Mouse (Mus musculus): ENCODE data around the gene Per1. TPM values are rescaled to one million over a fixed set of nuclear protein-coding genes. Genes with fewer than 3 reads are reported as not detected.

Per1 gene
- polyA plus RNA-seq, 1 experiment from 2014 or later = 6.2 TPM

DNA sequence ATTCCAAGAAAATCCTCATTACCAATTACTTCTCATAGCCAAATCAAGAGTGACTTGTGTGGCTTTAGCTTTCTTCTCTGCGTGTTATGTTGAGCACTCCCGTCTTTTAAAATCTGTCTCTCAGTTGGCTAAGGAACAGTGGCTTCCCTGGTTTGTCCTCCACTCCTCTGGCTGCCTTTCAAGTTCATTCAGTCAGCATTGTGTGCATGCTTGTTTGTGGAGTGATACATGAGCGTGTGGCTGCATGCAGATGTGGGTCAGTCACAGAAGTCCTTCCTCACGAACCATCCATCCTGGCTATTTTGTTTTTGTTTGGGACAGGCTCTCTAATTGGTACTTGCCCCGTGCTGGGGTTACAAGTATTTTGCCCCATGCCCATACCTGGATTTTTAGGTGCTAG, 18.4 kb upstream of the Per1 start:
- H3K36me3 ChIP-seq (ENCODE audit: control insufficient read depth, insufficient read depth, low read length) = no peaks in the 10 kb centered on the region
- H3K9ac ChIP-seq (ENCODE audit: low read depth, low read length) = no peak overlapping the region
- ATAC-seq (replicated peaks; ENCODE audit: insufficient number of reproducible peaks, low FRiP score, low TSS enrichment) = no peak
- no peak overlapping the region for H3K4me3 ChIP-seq (ENCODE audit: low read depth, low read length)
- 79% methylated on average over 5 of the region's 5 CpGs for WGBS (ENCODE audit: insufficient replicate concordance)
- no peaks in the 10 kb centered on the region for H3K9me3 ChIP-seq (replicated peaks; ENCODE audit: control insufficient read depth, low read length)
- peaks cover 12% of the 10 kb centered on the region for H3K4me1 ChIP-seq (ENCODE audit: control insufficient read depth, insufficient read depth, low read length)
- no peak overlapping the region for H3K4me2 ChIP-seq
- H3K27me3 ChIP-seq (ENCODE audit: control insufficient read depth, insufficient read depth, low read length) = no peaks in the 10 kb centered on the region
- no peak overlapping the region for H3K27ac ChIP-seq (ENCODE audit: low read depth, low read length)

GRCm38 (mm10) chr11:69077316-69077715, 17.7 kb upstream of the Per1 start:
- Histone ChIP-seq H3K4me1 (ENCODE audit: control insufficient read depth, insufficient read depth, low read length) (peaks cover 10% of the 10 kb centered on the region), H3K27ac (ENCODE audit: low read depth, low read length) (no peak overlapping the region), H3K4me3 (ENCODE audit: low read depth, low read length) (no peak overlapping the region), H3K9me3 (replicated peaks; ENCODE audit: control insufficient read depth, low read length) (no peaks in the 10 kb centered on the region), H3K27me3 (ENCODE audit: control insufficient read depth, insufficient read depth, low read length) (no peaks in the 10 kb centered on the region), H3K9ac (ENCODE audit: low read depth, low read length) (no peak overlapping the region), H3K36me3 (ENCODE audit: control insufficient read depth, insufficient read depth, low read length) (no peaks in the 10 kb centered on the region), H3K4me2 (no peak overlapping the region)
- no peak for ATAC-seq (replicated peaks; ENCODE audit: insufficient number of reproducible peaks, low FRiP score, low TSS enrichment)
- 74% methylated on average over 9 of the region's 9 CpGs for WGBS (ENCODE audit: insufficient replicate concordance)

DNA sequence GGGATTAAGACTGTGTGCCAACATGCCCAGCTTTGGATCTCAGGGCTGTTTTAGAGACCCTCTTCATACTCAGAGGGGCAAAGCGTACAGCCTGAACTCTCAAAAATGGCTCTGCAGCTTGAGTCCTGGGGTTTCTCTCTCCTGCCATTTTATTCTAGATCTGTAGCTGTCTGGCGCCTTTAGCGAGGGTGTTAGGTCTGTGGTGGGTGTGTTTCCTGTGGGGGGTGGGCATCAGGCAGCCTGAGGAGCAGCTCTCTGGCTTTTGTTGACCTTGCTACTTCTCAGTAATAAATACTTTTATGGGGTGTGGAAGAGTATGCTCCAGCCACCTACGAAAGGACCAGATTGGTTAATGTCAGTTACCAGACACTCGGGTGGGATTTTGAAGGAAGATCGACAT, 17.0 kb upstream of the Per1 start:
- no peaks in the 10 kb centered on the region for H3K36me3 ChIP-seq (ENCODE audit: control insufficient read depth, insufficient read depth, low read length)
- no peaks in the 10 kb centered on the region for H3K27me3 ChIP-seq (ENCODE audit: control insufficient read depth, insufficient read depth, low read length)
- H3K4me3 ChIP-seq (ENCODE audit: low read depth, low read length) = no peak overlapping the region
- no peak overlapping the region for H3K4me2 ChIP-seq
- peaks cover 7% of the 10 kb centered on the region for H3K4me1 ChIP-seq (ENCODE audit: control insufficient read depth, insufficient read depth, low read length)
- H3K9me3 ChIP-seq (replicated peaks; ENCODE audit: control insufficient read depth, low read length) = no peaks in the 10 kb centered on the region
- WGBS (ENCODE audit: insufficient replicate concordance) = 69% methylated on average over 6 of the region's 6 CpGs
- ATAC-seq (replicated peaks; ENCODE audit: insufficient number of reproducible peaks, low FRiP score, low TSS enrichment) = no peak
- no peak overlapping the region for H3K9ac ChIP-seq (ENCODE audit: low read depth, low read length)
- H3K27ac ChIP-seq (ENCODE audit: low read depth, low read length) = no peak overlapping the region

DNA sequence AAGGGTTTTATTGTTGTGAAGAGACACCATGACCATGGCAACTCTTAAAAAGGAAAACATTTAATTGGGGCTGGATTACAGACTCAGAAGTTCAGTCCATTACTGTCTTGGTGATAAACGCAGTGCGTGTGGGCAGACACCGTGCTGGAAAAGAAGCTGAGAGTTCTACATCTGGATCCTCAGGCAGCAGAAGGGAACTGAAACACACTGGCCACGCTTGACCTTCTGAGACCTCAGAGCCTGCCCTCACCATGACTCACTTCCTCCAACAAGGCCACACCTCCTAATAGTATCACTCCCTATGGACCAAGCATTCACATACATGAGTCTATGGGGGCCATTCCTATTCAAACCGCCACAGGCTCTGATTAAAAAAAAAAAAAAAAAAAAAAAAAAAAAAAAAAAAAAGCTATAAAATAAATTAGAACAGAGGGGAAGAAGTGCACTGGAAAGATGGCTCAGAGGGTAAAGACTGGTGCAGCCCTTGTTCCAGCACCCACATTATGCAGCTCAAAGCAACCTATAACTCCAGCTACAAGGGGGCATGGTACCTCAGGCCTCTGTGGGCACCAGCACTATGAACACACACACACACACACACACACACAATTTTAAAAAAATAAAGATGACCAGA, 16.1 kb upstream of the Per1 start:
- Histone ChIP-seq H3K36me3 (ENCODE audit: control insufficient read depth, insufficient read depth, low read length) (no peaks in the 10 kb centered on the region), H3K27me3 (ENCODE audit: control insufficient read depth, insufficient read depth, low read length) (no peaks in the 10 kb centered on the region), H3K9ac (ENCODE audit: low read depth, low read length) (no peak overlapping the region), H3K27ac (ENCODE audit: low read depth, low read length) (no peak overlapping the region), H3K4me3 (ENCODE audit: low read depth, low read length) (no peak overlapping the region), H3K4me2 (no peak overlapping the region), H3K9me3 (replicated peaks; ENCODE audit: control insufficient read depth, low read length) (no peaks in the 10 kb centered on the region), H3K4me1 (ENCODE audit: control insufficient read depth, insufficient read depth, low read length) (peaks cover 4% of the 10 kb centered on the region; the same call in 1 of the 2 replicates)
- no peak for ATAC-seq (replicated peaks; ENCODE audit: insufficient number of reproducible peaks, low FRiP score, low TSS enrichment)
- 61% methylated on average over 5 of the region's 5 CpGs for WGBS (ENCODE audit: insufficient replicate concordance)

- no peak for ATAC-seq (replicated peaks; ENCODE audit: insufficient number of reproducible peaks, low FRiP score, low TSS enrichment)
- H3K9ac ChIP-seq (ENCODE audit: low read depth, low read length) = no peak overlapping the region
- no peaks in the 10 kb centered on the region for H3K27me3 ChIP-seq (ENCODE audit: control insufficient read depth, insufficient read depth, low read length)
- H3K4me3 ChIP-seq (ENCODE audit: low read depth, low read length) = no peak overlapping the region
- no peaks in the 10 kb centered on the region for H3K4me1 ChIP-seq (ENCODE audit: control insufficient read depth, insufficient read depth, low read length)
- WGBS (ENCODE audit: insufficient replicate concordance) = 77% methylated on average over 15 of the region's 15 CpGs
- no peak overlapping the region for H3K27ac ChIP-seq (ENCODE audit: low read depth, low read length)
- H3K36me3 ChIP-seq (ENCODE audit: control insufficient read depth, insufficient read depth, low read length) = no peaks in the 10 kb centered on the region
- no peak overlapping the region for H3K4me2 ChIP-seq
- H3K9me3 ChIP-seq (replicated peaks; ENCODE audit: control insufficient read depth, low read length) = no peaks in the 10 kb centered on the region
Observed at GRCm38 (mm10) chr11:69080102-69080854, 14.7 kb upstream of the Per1 start.

DNA sequence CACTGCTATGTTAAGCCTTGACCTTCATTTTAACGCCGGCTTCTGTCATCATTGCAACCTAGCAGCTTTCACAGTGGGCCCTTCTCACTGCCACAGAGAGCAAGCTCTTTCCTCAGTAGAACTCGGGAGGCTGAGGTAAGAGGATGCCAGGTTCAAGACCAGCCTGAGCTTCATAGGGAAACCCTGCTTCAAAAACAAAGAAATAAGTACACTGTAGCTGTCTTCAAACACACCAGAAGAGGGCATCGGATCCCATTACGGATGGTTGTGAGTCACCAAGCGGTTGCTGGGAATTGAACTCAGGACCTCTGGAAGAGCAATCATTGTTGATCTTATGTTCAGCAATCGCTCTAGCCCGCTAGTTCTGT, 14.2 kb upstream of the Per1 start:
- no peak overlapping the region for H3K27ac ChIP-seq (ENCODE audit: low read depth, low read length)
- no peaks in the 10 kb centered on the region for H3K27me3 ChIP-seq (ENCODE audit: control insufficient read depth, insufficient read depth, low read length)
- no peaks in the 10 kb centered on the region for H3K4me1 ChIP-seq (ENCODE audit: control insufficient read depth, insufficient read depth, low read length)
- H3K9ac ChIP-seq (ENCODE audit: low read depth, low read length) = no peak overlapping the region
- H3K36me3 ChIP-seq (ENCODE audit: control insufficient read depth, insufficient read depth, low read length) = no peaks in the 10 kb centered on the region
- WGBS (ENCODE audit: insufficient replicate concordance) = 83% methylated on average over 8 of the region's 8 CpGs
- no peak overlapping the region for H3K4me2 ChIP-seq
- no peaks in the 10 kb centered on the region for H3K9me3 ChIP-seq (replicated peaks; ENCODE audit: control insufficient read depth, low read length)
- ATAC-seq (replicated peaks; ENCODE audit: insufficient number of reproducible peaks, low FRiP score, low TSS enrichment) = no peak
- H3K4me3 ChIP-seq (ENCODE audit: low read depth, low read length) = no peak overlapping the region

GRCm38 (mm10) chr11:69081613-69082012, 13.4 kb upstream of the Per1 start:
- ATAC-seq (replicated peaks; ENCODE audit: insufficient number of reproducible peaks, low FRiP score, low TSS enrichment) = no peak
- 74% methylated on average over 7 of the region's 7 CpGs for WGBS (ENCODE audit: insufficient replicate concordance)

DNA sequence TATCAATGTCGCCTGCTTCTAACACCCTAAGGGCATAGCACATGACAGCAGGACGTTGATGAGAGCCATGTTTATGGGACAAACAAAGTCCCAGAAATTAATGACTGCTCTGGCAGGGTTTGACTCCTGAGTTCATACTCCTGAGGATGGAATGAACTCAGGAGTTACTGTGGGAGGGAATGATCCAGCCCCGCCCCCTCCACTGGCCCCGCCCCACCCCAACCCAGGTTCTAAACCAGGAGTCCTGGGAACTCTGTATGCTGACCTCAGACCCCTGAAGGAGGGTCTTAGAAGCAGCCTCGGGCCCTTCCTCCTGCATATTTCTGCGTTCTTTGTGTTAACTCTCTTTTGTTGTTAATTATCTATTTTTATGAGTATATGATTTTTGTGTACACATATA, 9.4 kb upstream of the Per1 start:
- Histone ChIP-seq H3K36me3 (ENCODE audit: control insufficient read depth, insufficient read depth, low read length) (0 out of 2 replicates have a peak, but pooled peaks cover 3% of the 10 kb centered on the region), H3K9me3 (replicated peaks; ENCODE audit: control insufficient read depth, low read length) (no peaks in the 10 kb centered on the region), H3K4me1 (ENCODE audit: control insufficient read depth, insufficient read depth, low read length) (peaks cover 29% of the 10 kb centered on the region), H3K4me2 (no peak overlapping the region), H3K9ac (ENCODE audit: low read depth, low read length) (no peak overlapping the region), H3K27ac (ENCODE audit: low read depth, low read length) (no peak overlapping the region), H3K27me3 (ENCODE audit: control insufficient read depth, insufficient read depth, low read length) (no peaks in the 10 kb centered on the region), H3K4me3 (ENCODE audit: low read depth, low read length) (no peak overlapping the region)
- WGBS (ENCODE audit: insufficient replicate concordance) = 65% methylated on average over 6 of the region's 6 CpGs
- no peak for ATAC-seq (replicated peaks; ENCODE audit: insufficient number of reproducible peaks, low FRiP score, low TSS enrichment)

More at GRCm38 (mm10) chr11:69081613-69082012, 13.4 kb upstream of the Per1 start:
- Histone ChIP-seq H3K4me2 (no peak overlapping the region), H3K36me3 (ENCODE audit: control insufficient read depth, insufficient read depth, low read length) (no peaks in the 10 kb centered on the region), H3K9me3 (replicated peaks; ENCODE audit: control insufficient read depth, low read length) (no peaks in the 10 kb centered on the region), H3K4me1 (ENCODE audit: control insufficient read depth, insufficient read depth, low read length) (peaks cover 4% of the 10 kb centered on the region), H3K27me3 (ENCODE audit: control insufficient read depth, insufficient read depth, low read length) (no peaks in the 10 kb centered on the region), H3K27ac (ENCODE audit: low read depth, low read length) (no peak overlapping the region), H3K9ac (ENCODE audit: low read depth, low read length) (no peak overlapping the region), H3K4me3 (ENCODE audit: low read depth, low read length) (no peak overlapping the region)

Data from heart, embryonic 11.5 days (tissue).